Mouse (Mus musculus) liver, postnatal 0 days (tissue): ENCODE measurements at regions not wholly inside any gene's neighbourhood (a gene's known extent, or its start where the extent isn't known, plus 50 kb on each side); places are given as distances from the start of the nearest gene placed in this dataset.

Experiments
- CTCF ChIP-seq: sonication (generic); IDR thresholded peaks from 2 replicates; pipeline ENCODE4 v1.5.1; 2016; ENCODE audit warnings: antibody characterized with exemption, low read depth
- EP300 ChIP-seq: IDR thresholded peaks from 2 replicates; pipeline ENCODE4 v1.6.1; 2016; ENCODE audit warnings: antibody characterized with exemption, low read depth, mild to moderate bottlenecking

GRCm38 (mm10) chr17:15214157-15214685 is 162.5 kb downstream of the Dll1 start:
- no peak for TF ChIP-seq CTCF
- TF ChIP-seq EP300, result no peak
